Mouse (Mus musculus): ENCODE data around the gene Smim15.

Smim15 gene

DNA sequence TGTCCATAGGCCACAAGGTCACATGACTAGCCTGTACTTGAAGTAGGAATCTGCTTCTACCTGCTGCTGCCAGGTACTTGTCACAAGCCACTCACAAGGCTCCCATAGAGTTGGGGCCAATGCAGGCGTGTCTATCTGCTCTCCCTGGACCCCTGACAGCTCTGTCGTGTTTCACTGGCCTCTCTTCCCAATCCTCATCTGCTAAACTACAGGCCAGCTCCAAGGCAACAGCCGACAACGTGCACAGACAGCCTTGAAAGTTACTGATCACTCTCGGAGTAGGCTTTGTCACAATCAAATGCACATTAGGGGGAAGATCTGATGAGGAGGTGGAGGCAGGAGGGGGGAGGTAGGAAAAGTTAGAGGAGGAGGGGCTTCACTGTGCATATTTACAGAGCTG is 18.7 kb downstream of the Smim15 start:
- no peak for DNase-seq (ENCODE audit: low spot score in 2 of 2)

DNA sequence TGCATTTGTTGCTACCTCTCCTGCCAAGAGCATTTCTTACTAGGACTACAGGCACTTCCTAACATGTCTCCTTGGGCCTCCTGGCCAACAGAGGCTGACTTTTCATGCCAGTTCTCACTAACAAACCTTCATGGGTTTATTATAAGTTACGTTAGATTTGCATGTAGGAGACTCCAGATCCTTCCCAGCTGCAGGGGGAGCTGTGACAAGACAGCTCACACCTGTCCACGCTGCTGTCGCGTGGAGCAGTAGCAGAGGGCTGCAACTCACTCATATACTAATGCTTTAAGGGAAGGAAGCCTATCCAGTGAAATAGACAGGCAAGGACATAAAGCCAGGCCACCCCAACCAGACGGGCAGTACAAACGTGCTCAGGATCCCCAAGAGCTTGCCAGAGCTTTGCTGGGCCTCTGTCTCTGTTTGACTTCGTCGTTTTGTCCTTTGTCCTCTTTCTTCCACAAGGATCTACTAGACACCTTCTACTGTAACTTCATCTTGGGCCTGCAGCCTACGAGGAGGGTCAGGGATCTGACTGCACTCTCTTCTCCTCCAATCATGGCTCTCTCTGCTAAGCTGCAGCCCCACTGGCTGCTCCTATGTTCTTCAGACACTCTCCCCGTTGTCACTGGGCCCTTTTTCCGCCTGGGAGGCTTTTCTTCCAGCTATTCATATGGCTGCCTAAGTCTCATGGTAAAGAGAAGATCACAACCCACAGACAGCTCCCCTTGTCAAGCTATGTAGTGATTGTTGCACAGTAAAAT is 19.3 kb downstream of the Smim15 start:
- no peak for DNase-seq (ENCODE audit: low spot score in 2 of 2)

DNA sequence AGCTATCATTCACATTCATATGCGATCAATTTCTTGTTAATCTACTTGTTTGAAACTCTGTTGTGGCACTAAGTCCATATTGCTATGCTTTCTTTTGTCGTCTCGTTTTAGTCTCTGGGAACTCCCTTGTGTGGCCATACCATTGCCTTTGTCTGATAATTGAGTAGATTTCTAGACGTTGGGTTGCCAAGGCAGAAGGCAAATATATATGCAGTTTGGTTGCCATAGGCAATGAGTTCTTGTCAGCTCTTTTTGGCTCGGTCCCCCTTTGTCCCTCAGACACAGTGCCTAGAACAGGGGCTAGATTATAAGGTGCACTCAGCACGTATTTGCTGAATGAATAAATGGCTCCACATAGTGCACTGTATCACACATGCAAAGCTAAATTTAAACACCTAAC is 20.1 kb downstream of the Smim15 start:
- no peak for DNase-seq (ENCODE audit: low spot score in 2 of 2)

DNA sequence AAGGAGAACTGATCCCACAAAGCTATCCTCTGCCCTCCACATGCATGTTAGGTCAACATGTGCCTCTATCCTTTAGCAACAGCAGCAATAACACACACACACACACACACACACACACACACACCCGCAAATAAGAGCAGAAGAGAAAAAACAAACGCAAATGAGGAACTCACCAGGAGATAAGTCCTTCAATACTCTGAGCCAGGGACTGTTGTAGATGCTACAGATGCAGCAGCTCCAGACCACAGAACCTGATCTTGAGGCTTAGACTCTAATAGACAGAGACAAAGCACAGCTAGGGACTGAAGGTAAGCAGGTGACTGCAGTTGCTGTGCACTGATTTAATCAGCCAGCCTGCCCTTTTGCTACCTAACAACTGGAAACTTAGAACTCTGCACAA is 21.8 kb downstream of the Smim15 start:
- no peak for DNase-seq (ENCODE audit: low spot score in 2 of 2)

DNA sequence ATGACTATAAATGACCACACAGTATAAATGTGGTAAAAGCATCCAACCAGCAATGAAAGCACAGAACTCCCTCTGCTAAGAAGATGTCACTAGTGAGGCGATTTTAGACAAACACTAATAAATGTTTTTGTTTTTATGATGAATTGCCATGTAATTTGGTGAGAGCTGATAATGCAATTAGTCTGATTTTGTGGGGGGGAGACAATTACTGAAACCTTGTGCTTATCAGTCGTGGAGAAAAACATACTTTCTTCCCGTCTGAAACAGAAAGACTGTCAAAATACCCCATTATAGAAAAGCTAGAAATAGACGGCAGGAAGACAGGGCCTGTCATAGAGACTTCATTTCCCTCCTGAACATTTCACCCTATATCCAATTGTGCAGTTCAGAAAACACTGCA is 24.9 kb downstream of the Smim15 start:
- DNase-seq (ENCODE audit: low spot score in 2 of 2), result no peak

DNA sequence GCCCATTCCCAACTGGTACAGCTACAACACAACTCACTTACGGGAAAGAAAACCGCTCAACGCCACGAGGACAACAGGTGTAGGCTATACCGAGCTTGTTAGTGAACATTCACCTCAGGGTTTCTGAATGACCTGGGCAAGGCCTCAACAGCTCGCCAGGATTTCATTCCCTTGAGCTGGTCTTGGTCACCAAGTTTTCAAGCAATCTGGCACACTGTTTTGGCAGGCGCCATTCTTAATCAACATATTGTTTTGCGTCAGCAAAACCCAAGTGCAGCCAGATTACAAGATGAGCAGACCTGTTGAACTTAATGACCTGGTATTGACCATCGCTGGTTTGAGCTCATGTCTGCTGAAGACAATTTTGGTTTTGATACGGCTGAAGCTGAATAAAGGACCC is 25.9 kb downstream of the Smim15 start:
- no peak for DNase-seq (ENCODE audit: low spot score in 2 of 2)

DNA sequence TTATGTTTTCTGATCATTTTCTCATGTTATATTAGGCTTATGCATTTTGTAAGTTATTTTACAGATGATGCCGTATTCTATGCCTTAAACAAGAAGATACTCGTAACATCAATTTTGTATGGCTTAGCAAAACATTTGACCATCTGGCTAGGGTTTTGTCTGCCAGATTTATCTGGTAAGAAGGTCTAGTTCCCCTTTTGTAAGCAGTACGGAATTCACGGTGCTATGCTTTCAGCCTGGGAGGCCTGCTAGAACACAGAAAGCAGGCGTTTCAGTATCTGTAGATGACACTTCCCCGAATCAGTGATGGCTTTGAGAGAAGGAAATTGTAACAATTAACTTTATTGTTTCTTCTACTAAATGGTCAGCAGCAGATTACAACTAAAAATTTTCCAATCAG is 33.2 kb downstream of the Smim15 start:
- DNase-seq (ENCODE audit: low spot score in 2 of 2), result no peak

DNA sequence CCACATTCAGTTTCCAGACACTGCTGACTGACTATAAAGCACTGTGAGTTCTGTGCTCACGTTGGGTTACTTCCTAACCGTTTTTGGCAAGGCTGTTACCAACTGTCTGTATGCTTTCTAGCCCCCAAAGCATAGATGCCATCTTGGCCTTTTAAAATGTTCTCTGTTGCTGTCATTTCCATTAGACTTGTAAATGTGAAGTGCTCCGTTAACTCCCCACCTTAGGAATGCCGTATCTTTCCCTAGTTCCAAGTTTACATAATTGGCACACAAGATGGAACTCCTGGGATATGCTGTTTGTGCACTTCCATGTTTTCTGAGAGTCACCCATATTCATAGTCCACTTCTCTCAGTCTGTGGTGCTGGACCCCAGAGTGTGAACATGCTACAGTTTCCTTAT is 33.7 kb downstream of the Smim15 start:
- DNase-seq (ENCODE audit: low spot score in 2 of 2), result no peak

DNA sequence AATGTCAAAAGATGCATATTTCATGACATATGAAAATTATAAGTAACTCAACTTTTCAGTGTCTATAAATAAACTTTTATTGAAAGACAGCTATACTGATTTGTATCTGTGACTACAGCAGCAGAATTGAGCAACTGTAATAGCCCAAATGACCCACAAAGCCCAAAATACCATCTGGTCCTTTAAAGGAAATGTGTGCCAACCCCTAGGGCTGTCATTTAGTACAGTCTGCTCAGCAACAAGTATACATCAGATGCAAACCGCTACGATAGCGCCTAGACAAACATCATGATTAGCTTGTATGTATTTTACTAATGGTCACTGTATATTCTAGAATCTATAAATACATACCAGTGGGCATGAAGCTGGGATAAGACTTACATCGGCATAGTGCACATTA is 39.8 kb downstream of the Smim15 start:
- no peak for DNase-seq (ENCODE audit: low spot score in 2 of 2)

DNA sequence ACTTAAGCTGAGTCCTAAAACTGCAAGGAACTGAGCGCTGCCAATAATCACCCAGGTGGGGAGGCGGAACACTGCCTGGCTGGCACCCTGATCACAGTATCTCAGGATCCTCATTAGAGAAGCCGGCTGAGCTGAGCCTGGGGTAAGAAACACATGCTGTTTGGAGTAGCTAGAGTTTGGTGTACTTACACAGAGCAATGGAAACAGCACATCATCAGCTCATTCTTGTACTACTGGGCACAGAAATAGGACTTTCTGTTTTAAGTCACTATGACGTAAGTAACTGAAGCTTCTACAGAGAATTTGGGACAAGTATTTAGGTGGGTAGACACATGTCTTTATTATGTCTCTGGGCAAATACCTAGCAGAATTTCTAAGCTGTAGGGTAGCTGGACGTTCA is 41.8 kb downstream of the Smim15 start:
- DNase-seq (ENCODE audit: low spot score in 2 of 2), result no peak

DNA sequence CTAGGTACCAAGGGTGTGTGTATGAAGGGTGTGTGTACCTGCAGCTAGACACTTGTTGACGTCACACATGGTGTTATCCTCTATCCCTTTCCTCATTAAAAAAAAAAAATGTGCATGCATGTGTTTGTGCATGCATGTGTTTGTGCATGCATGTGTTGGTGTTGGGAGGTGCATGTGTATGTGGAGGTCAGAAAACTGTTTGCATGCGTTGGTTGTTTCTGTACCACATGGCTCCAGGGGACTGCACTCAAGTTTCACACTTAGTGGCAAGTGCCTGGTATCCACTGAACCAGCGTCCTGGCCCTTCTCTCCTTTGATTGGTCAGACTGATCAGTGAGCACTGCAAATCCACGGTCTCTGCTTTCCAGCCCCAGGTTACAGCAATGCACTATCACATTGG is 42.5 kb downstream of the Smim15 start:
- DNase-seq (ENCODE audit: low spot score in 2 of 2), result no peak

DNA sequence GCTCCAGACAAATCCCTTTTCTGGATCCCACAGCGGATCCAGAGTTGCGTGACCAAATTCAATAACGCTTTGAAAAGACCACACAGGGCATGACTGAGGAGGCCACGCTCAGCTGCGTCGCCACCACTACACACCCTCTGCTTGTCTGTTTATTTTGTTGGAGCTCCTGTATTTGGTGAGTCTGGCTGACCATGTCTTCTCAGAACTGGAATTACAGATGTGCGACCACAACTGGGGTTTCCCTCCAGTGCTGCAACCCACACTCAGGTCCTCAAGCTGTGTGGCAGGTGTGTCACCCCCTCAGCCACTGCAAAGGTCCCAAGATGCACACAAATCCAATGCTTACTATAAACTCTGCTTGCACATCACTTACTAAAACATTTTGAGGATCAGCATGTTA is 48.0 kb downstream of the Smim15 start:
- no peak for DNase-seq (ENCODE audit: low spot score in 2 of 2)

DNA sequence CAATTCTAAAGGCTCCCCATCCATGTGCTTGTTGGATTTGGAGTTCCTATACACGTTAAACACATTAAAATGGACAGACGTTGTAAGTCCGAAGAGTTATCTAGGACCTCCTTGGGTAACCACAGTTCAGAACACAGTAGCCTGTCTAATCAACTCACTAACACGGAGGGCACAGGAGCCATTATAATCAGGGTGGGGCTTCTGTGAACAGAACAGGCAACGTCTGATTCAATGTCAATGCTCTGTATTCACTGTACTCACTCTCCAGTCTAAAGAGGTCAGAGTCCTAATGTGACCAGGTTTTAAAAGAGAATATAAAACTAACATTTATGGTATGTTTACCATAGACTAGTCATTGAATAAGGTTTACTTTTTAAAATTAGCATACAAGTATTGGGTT is 50.4 kb downstream of the Smim15 start:
- DNase-seq (ENCODE audit: low spot score in 2 of 2), result no peak

DNA sequence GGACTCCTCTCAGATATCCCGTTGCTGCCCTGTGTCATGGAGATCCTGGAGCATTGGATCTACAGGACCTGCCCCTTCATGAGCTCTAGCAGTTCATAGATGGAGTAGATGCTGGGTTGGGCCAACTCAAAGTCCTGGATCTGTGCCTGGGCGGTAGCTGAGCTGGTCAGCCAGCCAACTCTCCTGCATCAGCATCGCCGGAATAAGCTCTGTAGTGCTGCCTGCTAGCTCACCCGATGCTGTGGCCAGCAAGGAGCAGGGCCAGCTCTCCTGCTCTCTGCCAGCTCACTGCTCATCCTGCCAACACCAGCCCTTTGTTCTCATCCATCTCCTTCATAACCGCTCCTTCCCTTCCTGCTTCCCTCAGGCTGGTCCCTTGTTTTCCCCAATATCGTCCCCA is 51.4 kb downstream of the Smim15 start:
- DNase-seq (ENCODE audit: low spot score in 2 of 2), result peak; percentile 6

DNA sequence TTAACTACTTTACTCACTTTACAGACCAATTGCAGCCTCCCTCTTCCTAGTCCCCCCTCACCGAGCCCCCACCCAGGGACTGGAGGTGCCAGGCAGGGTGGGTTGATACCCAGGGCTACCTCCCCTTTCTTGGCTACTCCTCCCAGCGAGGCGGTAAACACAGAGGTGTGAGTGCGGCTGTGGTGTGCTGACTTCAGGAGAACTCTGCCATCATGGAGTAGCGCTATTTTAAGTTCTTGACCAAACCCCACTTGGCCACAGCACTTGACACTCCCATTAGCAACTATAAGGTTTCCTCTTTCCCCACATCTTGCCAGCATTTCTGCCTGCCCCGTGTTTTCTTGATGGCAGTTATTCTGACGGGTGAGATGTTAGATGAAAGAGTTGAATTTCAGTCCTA is 52.2 kb downstream of the Smim15 start:
- no peak for DNase-seq (ENCODE audit: low spot score in 2 of 2)

Data from frontal cortex, postnatal 25 days (tissue).